Mouse (Mus musculus): ENCODE data around the gene Cep19.

- TF ChIP-seq TCF3 (IDR thresholded peaks at IDR 0.05; ENCODE audit: insufficient read length, low read depth) (no peak), POLR2A (IDR thresholded peaks at IDR 0.05; ENCODE audit: insufficient read length, low read depth) (no peak)
Observed at GRCm38 (mm10) chr16:32129449-32130189, 30.0 kb downstream of the Cep19 start.

All from myocyte (in vitro differentiated cells).